Mouse (Mus musculus): ENCODE results near the gene Ifi204. TPM values are rescaled to one million over a fixed set of nuclear protein-coding genes. Genes with fewer than 3 reads are reported as not detected.
"Not testable (repeated sequence)": the region's sequence is repeated elsewhere in the genome, so short reads cannot be mapped to it uniquely, and the experiment has no call there.

Ifi204 gene
- 0.78 and 2.5 TPM in 2 replicates for polyA plus RNA-seq (2015; fragmentation: Nextera tagmentation; extraction: Ambion mirVana)

GRCm38 (mm10) chr1:173766848-173767617, at the start of gene Ifi204:
Gene Ifi204 (minus strand): TSS chr1:173766943.
- not testable (repeated sequence) for H3K4me2 ChIP-seq; H3K9me3 ChIP-seq; H3K27me3 ChIP-seq; H3K27ac ChIP-seq (replicated peaks); H3K9ac ChIP-seq; H3K4me1 ChIP-seq (replicated peaks); H3K36me3 ChIP-seq; ATAC-seq (ENCODE audit: low FRiP score, low read depth); H3K4me3 ChIP-seq
- WGBS = 87% methylated on average over 5 of the region's 5 CpGs

DNA sequence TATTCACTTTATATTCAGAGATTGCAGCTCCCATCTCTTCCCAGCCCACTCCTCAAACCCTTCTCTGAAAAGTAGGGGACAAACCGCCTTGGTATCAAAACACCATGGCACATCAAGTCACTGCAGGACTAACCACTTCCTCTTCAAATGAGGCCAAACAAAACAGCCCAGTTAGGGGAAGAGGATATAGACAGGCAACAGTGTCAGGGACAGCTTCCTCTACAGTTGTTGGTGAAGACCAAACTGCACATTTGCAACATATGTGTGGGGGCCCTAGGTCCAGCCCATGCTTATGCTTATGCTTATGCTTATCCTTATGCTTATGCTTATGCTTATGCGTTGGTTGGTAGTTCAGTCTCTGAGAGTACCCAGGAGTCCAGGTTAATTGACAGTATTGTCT, 42.6 kb upstream of the Ifi204 start:
- H3K4me3 ChIP-seq; H3K9ac ChIP-seq; H3K27me3 ChIP-seq; H3K36me3 ChIP-seq; H3K9me3 ChIP-seq; H3K27ac ChIP-seq (replicated peaks); ATAC-seq (ENCODE audit: low FRiP score, low read depth); H3K4me2 ChIP-seq; H3K4me1 ChIP-seq (replicated peaks): not testable (repeated sequence)
- 77% methylated on average over 2 of the region's 2 CpGs for WGBS

GRCm38 (mm10) chr1:173802689-173803281, 36.0 kb upstream of the Ifi204 start:
- not testable (repeated sequence) for H3K4me3 ChIP-seq; H3K9me3 ChIP-seq; H3K4me1 ChIP-seq (replicated peaks); H3K4me2 ChIP-seq; H3K9ac ChIP-seq; H3K27ac ChIP-seq (replicated peaks); H3K27me3 ChIP-seq; H3K36me3 ChIP-seq; ATAC-seq (ENCODE audit: low FRiP score, low read depth)
- WGBS = 61% methylated on average over 2 of the region's 2 CpGs

GRCm38 (mm10) chr1:173802207-173802606, 35.5 kb upstream of the Ifi204 start:
- ATAC-seq (ENCODE audit: low FRiP score, low read depth); H3K9ac ChIP-seq; H3K4me3 ChIP-seq; H3K36me3 ChIP-seq; H3K4me2 ChIP-seq; H3K9me3 ChIP-seq; H3K27ac ChIP-seq (replicated peaks); H3K4me1 ChIP-seq (replicated peaks); H3K27me3 ChIP-seq: not testable (repeated sequence)
- 78% methylated on average over 3 of the region's 3 CpGs for WGBS

DNA sequence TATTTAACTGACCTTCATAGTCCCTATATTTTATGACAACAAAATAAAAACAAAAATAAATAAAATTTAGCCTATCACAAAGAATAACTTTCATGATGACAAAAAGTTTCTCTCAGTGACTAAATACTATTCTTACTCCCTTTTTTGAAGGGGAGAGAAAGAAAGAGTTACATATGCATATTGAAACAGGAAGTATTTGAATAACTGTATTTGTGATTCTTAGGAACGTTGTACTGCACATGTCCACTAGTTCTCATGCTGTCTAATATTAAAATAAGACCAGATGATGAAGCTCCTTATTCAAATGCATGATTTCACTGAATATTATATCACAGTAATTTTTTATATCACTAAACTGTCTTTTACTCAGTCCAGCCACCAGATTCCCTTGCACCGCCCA, 35.0 kb upstream of the Ifi204 start:
- ATAC-seq (ENCODE audit: low FRiP score, low read depth) = not testable (repeated sequence)
- WGBS = 78% methylated on average over 2 of the region's 2 CpGs

DNA sequence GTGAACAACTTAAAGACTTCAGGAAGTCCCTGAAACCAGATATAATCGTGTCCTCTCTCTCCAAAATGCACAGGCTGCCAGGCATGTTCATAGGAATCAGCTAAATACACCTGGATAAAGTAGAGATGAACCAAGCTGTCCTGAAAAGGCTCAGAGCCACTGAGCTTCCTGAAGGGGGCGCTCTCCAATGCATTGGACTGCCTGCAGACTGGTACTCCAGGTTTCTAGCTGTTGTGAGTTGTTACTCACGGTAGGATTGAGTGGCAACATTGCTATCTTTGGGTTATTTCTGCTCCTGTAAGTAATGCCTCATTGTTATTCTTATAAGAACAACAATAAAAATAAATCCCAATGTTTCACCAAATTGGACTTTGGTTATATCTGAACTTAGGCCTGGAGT, 6.7 kb upstream of the Ifi204 start:
- H3K4me1 ChIP-seq (replicated peaks); H3K4me3 ChIP-seq; H3K4me2 ChIP-seq; H3K9me3 ChIP-seq; H3K9ac ChIP-seq; H3K27me3 ChIP-seq; H3K27ac ChIP-seq (replicated peaks); ATAC-seq (ENCODE audit: low FRiP score, low read depth); H3K36me3 ChIP-seq: not testable (repeated sequence)
- WGBS = 68% methylated on average over 3 of the region's 3 CpGs

More for the DNA sequence above, 35.0 kb upstream of the Ifi204 start:
- H3K36me3 ChIP-seq; H3K4me2 ChIP-seq; H3K27ac ChIP-seq (replicated peaks); H3K4me1 ChIP-seq (replicated peaks); H3K27me3 ChIP-seq; H3K4me3 ChIP-seq; H3K9me3 ChIP-seq; H3K9ac ChIP-seq: not testable (repeated sequence)

- H3K4me2 ChIP-seq; H3K4me1 ChIP-seq (replicated peaks); H3K27me3 ChIP-seq; H3K9ac ChIP-seq; H3K9me3 ChIP-seq; H3K27ac ChIP-seq (replicated peaks); ATAC-seq (ENCODE audit: low FRiP score, low read depth); H3K36me3 ChIP-seq; H3K4me3 ChIP-seq: not testable (repeated sequence)
- 90% methylated on average over 5 of the region's 5 CpGs for WGBS
Measured at GRCm38 (mm10) chr1:173760032-173760431, 6.7 kb downstream of the Ifi204 start.

GRCm38 (mm10) chr1:173742262-173742661, 24.5 kb downstream of the Ifi204 start:
- H3K4me2 ChIP-seq = no peak overlapping the region
- 79% methylated on average over 1 of the region's 1 CpGs for WGBS
- H3K4me3 ChIP-seq = no peak overlapping the region
- ATAC-seq (ENCODE audit: low FRiP score, low read depth) = no peak
- H3K4me1 ChIP-seq (replicated peaks) = no peaks in the 10 kb centered on the region
- H3K9me3 ChIP-seq = no peaks in the 10 kb centered on the region
- H3K27ac ChIP-seq (replicated peaks) = no peak overlapping the region
- H3K36me3 ChIP-seq = no peaks in the 10 kb centered on the region
- no peak overlapping the region for H3K9ac ChIP-seq
- no peaks in the 10 kb centered on the region for H3K27me3 ChIP-seq

DNA sequence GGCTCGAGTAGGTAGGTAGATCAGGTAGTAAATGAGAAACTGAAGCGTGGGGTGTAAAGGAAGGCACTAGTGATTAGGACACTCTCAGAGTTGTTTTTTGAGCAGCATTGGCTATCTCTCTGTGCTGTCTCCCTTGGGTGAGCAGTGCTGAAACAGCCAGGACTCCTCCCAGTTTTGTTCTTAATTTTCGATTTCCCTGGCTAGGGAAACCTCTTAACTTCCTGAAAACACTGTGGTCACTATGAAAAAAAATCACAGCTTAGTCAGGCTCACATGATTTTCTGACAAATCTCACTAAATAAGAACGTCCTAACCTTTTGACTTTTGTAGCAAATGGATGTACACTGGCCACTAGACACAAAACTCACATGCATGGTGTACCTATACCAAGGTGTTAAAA, 25.1 kb downstream of the Ifi204 start, which contains the start of gene Ifi207:
TSS of gene Ifi207 (minus strand) at position 92 of the 400 bp plus-strand sequence.
- no peak for ATAC-seq (ENCODE audit: low FRiP score, low read depth)
- Histone ChIP-seq H3K4me3 (no peak within 1 kb of the TSS), H3K4me2 (no peak within 1 kb of the TSS), H3K9me3 (no peaks in the 10 kb centered on the region), H3K27ac (replicated peaks) (no peak within 1 kb of the TSS), H3K4me1 (replicated peaks) (no peaks in the 10 kb centered on the region), H3K27me3 (no peaks in the 10 kb centered on the region), H3K9ac (no peak within 1 kb of the TSS), H3K36me3 (no peaks in the 10 kb centered on the region)
- 81% methylated on average over 4 of the region's 4 CpGs for WGBS

DNA sequence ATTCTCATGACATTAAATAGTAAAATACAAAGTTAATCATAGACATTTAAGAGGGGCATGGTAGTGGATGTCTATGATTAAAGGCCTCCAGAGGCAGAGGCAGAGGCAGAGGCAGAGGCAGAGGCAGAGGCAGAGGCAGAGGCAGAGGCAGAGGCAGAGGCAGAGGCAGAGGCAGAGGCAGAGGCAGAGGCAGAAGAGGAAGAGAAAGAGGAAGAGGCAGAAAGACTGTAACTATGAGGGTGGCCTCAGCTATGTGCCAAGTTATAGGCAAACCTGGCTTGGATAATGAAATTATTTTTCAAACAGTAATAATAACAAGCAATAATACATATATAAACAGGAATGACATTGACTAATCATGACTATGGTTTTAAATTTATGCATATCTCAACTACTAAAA, 26.2 kb downstream of the Ifi204 start:
- Histone ChIP-seq H3K27me3 (no peaks in the 10 kb centered on the region), H3K36me3 (no peaks in the 10 kb centered on the region)

DNA sequence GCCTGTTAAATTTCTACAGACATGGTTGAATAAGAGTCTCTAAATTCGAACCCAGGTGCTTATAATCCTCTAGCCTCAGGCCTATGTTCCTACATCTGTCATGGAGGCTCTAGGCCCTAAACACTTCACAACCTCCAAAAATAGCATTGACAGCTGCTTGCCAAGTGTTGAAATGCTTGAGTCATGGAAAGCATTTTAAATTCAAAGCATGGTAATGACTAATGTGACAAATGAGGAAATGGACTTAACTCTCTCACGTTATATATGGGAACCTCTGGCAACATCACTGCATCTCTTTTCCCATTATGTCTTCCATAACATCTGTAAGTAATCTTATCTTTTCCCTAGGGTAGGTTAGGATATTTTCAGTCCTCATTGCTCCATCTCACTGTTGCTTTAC, 29.8 kb downstream of the Ifi204 start:
- no peak overlapping the region for H3K27ac ChIP-seq (replicated peaks)
- WGBS = 71% methylated on average over 2 of the region's 2 CpGs
- H3K9ac ChIP-seq = no peak overlapping the region
- no peaks in the 10 kb centered on the region for H3K27me3 ChIP-seq
- no peaks in the 10 kb centered on the region for H3K36me3 ChIP-seq
- no peaks in the 10 kb centered on the region for H3K4me1 ChIP-seq (replicated peaks)
- no peaks in the 10 kb centered on the region for H3K9me3 ChIP-seq
- no peak overlapping the region for H3K4me2 ChIP-seq
- no peak for ATAC-seq (ENCODE audit: low FRiP score, low read depth)
- H3K4me3 ChIP-seq = no peak overlapping the region

More for the DNA sequence above, 26.2 kb downstream of the Ifi204 start:
- no peak overlapping the region for H3K27ac ChIP-seq (replicated peaks)
- H3K4me3 ChIP-seq = no peak overlapping the region
- H3K4me1 ChIP-seq (replicated peaks) = no peaks in the 10 kb centered on the region
- no peak for ATAC-seq (ENCODE audit: low FRiP score, low read depth)
- no peak overlapping the region for H3K4me2 ChIP-seq
- no peak overlapping the region for H3K9ac ChIP-seq
- no peaks in the 10 kb centered on the region for H3K9me3 ChIP-seq

DNA sequence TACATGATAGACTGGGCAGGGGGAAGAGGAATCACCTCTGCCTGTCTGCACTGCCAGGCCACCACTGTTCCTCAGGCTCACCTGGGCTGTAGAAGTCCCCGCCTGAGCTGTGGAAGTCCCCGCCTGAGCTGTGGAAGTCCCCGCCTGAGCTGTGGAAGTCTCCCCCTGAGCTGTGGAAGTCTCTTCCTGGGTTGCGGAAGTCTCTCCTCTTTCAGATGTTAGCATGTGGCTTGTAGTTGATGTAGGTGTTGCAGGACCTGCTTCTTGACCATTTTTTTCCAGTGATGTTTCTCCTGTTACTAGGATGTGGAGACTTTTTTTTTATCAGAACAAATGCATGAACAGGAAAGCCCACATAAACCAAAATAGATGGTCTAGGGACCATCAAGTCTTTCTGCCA, 31.7 kb downstream of the Ifi204 start:
- H3K27ac ChIP-seq (replicated peaks); H3K27me3 ChIP-seq; H3K9ac ChIP-seq; H3K36me3 ChIP-seq; H3K4me1 ChIP-seq (replicated peaks); H3K4me2 ChIP-seq; H3K9me3 ChIP-seq; ATAC-seq (ENCODE audit: low FRiP score, low read depth); H3K4me3 ChIP-seq: not testable (repeated sequence)
- WGBS = 94% methylated on average over 4 of the region's 4 CpGs

DNA sequence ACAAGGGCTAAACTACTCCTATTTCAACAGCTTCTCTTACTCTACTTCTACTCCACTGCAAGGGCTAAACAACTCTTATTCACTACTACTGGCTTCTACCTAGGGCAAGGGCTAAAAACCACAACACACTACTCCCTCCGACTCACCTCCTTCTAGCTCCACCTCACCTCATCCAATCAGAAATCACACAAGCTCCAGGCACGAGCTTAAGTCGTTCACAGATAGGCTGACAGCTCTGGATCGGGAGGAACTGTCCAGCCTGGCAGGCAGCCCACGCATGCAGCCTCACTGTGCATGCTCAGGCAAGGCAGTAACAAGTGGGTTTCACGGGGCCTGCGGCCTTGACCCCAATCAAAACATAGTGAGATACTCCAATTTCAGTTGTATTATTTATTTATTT, 33.5 kb downstream of the Ifi204 start:
- Histone ChIP-seq H3K4me1 (replicated peaks) (no peaks in the 10 kb centered on the region), H3K4me3 (no peak overlapping the region)
- WGBS = 49% methylated on average over 7 of the region's 7 CpGs

More for the DNA sequence above, 33.5 kb downstream of the Ifi204 start:
- no peak for ATAC-seq (ENCODE audit: low FRiP score, low read depth)
- no peaks in the 10 kb centered on the region for H3K36me3 ChIP-seq
- H3K9me3 ChIP-seq = no peaks in the 10 kb centered on the region
- no peak overlapping the region for H3K27ac ChIP-seq (replicated peaks)
- no peak overlapping the region for H3K9ac ChIP-seq
- no peak overlapping the region for H3K4me2 ChIP-seq
- H3K27me3 ChIP-seq = no peaks in the 10 kb centered on the region

Data from hindbrain, embryonic 15.5 days (tissue).